Mouse (Mus musculus): ENCODE measurements around the gene Rchy1.
"Not testable (repeated sequence)": the region's sequence is repeated elsewhere in the genome, so short reads cannot be mapped to it uniquely, and the experiment has no call there.

The Rchy1 gene

GRCm38 (mm10) chr5:91959096-91959495 lies 3.8 kb downstream of the Rchy1 start:
- no peak for DNase-seq

- DNase-seq, result no peak
Observed at GRCm38 (mm10) chr5:91956991-91957760, 5.7 kb downstream of the Rchy1 start.

- DNase-seq, result no peak
Observed at GRCm38 (mm10) chr5:91951404-91951803, 11.5 kb downstream of the Rchy1 start.

GRCm38 (mm10) chr5:91949441-91949840 lies 13.4 kb downstream of the Rchy1 start:
- DNase-seq, result no peak

- DNase-seq, result no peak
Observed at GRCm38 (mm10) chr5:91947008-91947407, 15.9 kb downstream of the Rchy1 start.

- not testable (repeated sequence) for DNase-seq
Observed at GRCm38 (mm10) chr5:91945609-91946008, 17.3 kb downstream of the Rchy1 start.

- DNase-seq, result no peak
Observed at GRCm38 (mm10) chr5:91913231-91913630, 49.6 kb downstream of the Rchy1 start.

- DNase-seq, result peak; percentile 11
Observed at GRCm38 (mm10) chr5:91911384-91912106, 51.3 kb downstream of the Rchy1 start.

- DNase-seq, result no peak
Observed at GRCm38 (mm10) chr5:91910616-91911015, 52.3 kb downstream of the Rchy1 start.

GRCm38 (mm10) chr5:91909010-91909620 lies 53.8 kb downstream of the Rchy1 start:
- DNase-seq, result peak; percentile 38
